Mouse (Mus musculus) lung, adult 10 weeks (tissue): Measurements from ENCODE around the gene Ubash3b. TPM values are rescaled to one million over a fixed set of nuclear protein-coding genes. Genes with fewer than 3 reads are reported as not detected.

Experiments used
- polyA plus RNA-seq: library from polyadenylated mRNA; stranded (reverse); fragments of 350-450 nt; fragmentation: Illumina TruSeq; extraction: RNeasy Lipid Tissue Mini Kit (QIAGEN cat#74804); gene quantifications from one replicate; pipeline ENCODE4 v1.2.3, GENCODE M21; 2014; ENCODE audit warnings: low read depth, low replicate concordance; ENCODE audit not compliant: insufficient read depth

Ubash3b gene
- 3.6 TPM for polyA plus RNA-seq

DNA sequence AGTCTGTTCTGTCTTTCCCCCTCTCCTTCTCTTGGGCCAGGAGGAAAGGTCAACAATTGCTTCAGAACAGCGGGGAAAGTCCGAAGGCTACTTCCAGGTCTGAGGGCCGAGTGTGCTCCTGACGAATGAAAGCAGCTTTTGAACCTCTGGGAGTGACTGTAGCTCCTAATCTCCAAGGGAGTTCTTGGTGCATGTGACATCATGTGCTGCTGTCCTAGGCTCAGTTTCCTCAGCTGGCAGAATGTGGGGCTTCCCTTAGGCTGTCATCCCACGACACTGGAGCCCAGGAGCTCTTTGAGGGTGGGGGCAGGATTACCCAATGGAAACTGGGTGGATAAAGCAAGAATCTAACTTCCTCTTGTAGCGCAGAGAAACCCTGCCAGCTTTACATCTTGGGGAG, at the start of gene Ubash3b:
Gene Ubash3b, minus strand, starts transcription at position 285 of the 400 bp plus-strand sequence.

GRCm38 (mm10) chr9:41004415-41004814, 157.1 kb downstream of the Ubash3b start, which contains the start of gene Crtam:
Gene Crtam (minus strand): TSS chr9:41004628.

GRCm38 (mm10) chr9:40963586-40964417, 197.7 kb downstream of the Ubash3b start, which contains the start of gene Jhy:
Gene Jhy (minus strand): TSS chr9:40964118.

Other genes with a start within 250 kb of the Ubash3b start
- 0.59 TPM for gene Jhy, start 197.6 kb downstream of the Ubash3b start, polyA plus RNA-seq
- 0.49 TPM for gene Crtam, start 157.1 kb downstream of the Ubash3b start, polyA plus RNA-seq